Mouse (Mus musculus): ENCODE results near the gene Upk3bl.

GRCm38 (mm10) chr5:136045987-136046386 is 8.3 kb upstream of the Upk3bl start:
- peak; percentile 48 for TF ChIP-seq CTCF (IDR thresholded peaks at IDR 0.05; ENCODE audit: control insufficient read depth, insufficient read depth, insufficient read length)
- TF ChIP-seq CEBPB (IDR thresholded peaks at IDR 0.05; ENCODE audit: low read depth), result no peak

All from C2C12 (cell line).